Mouse (Mus musculus): ENCODE data around the gene Tenm2.

Tenm2 gene

DNA sequence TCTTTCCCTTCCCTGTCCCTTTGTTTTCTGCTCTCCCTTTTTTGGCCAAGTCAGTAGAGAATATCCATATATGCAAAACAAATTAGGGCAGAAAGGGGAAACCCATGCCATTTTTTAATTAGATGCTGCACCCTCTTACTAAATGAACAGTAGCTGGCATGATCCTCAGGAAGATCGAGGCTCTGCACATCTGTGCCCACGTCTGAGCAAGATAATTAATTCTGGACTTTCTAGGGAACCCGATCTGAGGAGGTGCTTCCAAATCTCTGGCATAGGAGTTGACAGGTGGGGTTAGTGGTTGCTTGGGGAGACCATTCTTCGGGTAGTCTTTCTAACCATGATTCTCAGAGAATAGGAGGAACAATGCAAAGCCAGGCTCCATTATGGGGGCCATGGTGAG lies 1182.3 kb downstream of the Tenm2 start:
- DNase-seq (ENCODE audit: low spot score), result no peak

- DNase-seq (ENCODE audit: low spot score), result no peak
These were observed 1183.2 kb downstream of the Tenm2 start for GRCm38 (mm10) chr11:36052598-36052997.

- DNase-seq (ENCODE audit: low spot score), result no peak
These were observed 1183.7 kb downstream of the Tenm2 start for GRCm38 (mm10) chr11:36052091-36052490.

- DNase-seq (ENCODE audit: low spot score), result no peak
These were observed 1186.2 kb downstream of the Tenm2 start for GRCm38 (mm10) chr11:36049547-36049946.

GRCm38 (mm10) chr11:36045681-36046276 lies 1190.0 kb downstream of the Tenm2 start:
- DNase-seq (ENCODE audit: low spot score), result peak; percentile 66

DNA sequence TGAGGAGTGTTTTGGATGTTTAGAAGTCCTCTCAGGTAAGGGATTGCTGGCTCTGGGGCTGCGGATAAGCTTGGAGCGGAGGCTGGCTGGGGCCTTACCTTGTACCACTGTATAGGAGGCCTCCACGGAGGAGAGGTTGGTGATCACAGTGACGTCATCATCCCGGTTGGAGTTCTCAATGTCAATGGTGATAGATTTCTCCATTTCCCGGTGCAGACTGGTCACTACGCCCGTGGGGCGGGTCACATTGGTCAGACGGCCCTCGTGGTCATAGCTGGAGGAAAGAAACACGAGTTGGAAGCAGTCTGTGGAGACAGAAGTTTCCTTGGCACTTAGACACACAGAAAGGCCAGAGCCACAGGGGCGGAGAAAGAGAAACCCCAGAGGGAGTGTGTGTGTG lies 1194.4 kb downstream of the Tenm2 start:
- no peak for DNase-seq (ENCODE audit: low spot score)

DNA sequence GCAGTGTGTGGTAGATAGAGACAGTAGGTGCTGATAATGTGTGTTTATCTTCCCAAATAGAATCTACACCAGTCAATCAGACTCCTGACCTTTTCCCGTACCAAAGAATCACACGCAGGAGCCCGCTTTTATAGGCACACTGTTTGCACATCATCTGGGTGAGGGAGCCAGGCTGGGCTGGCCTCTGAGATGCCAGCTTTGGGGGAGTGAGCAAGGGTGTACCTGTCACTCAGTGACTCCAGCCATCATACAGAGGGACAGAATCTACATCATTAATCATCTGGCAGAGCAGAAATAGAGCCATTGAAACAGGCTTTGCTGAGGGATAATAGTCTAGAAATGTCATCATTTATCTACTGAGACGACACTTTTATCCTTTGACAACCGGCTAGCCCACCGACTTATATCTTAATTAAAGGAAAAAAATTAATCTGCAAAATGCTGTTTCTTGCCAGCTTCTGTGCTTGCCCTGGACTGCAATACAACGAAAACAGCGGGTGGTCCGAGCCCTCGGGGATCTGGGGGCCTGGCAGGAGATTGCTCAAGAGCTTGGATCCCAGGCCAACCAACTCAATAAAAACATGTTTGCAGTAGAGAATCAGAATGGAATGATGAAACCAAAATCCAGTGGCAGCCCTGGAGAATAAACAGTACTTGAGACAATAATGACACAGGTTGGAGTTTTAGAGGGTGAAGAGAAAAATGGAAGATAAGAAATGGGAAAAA lies 1195.1 kb downstream of the Tenm2 start:
- no peak for DNase-seq (ENCODE audit: low spot score)

GRCm38 (mm10) chr11:36039825-36040224 lies 1195.9 kb downstream of the Tenm2 start:
- no peak for DNase-seq (ENCODE audit: low spot score)

- no peak for DNase-seq (ENCODE audit: low spot score)
These were observed 1197.4 kb downstream of the Tenm2 start for GRCm38 (mm10) chr11:36038386-36038785.

GRCm38 (mm10) chr11:36037311-36037710 lies 1198.5 kb downstream of the Tenm2 start:
- DNase-seq (ENCODE audit: low spot score), result no peak

GRCm38 (mm10) chr11:36036061-36036695 lies 1199.6 kb downstream of the Tenm2 start:
- DNase-seq (ENCODE audit: low spot score), result peak; percentile 18

DNA sequence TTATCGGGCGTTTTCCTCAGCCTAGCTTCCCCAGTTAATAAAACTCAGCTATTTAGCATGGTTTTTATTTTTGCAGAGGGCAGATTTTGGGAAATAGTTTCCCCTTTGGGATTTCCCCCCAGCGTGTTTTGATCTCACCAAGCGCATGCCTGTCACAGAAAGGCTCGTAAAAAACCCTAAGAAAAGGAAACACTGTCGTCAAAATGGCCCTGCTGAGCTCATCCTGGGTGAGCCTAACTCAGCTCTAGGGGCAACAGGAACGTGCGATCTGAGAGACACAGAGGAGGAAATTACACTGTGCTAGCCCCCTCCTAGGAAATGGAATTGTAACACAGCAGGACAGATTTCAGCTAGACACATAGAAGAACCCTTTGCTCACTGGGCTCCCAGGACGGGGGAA lies 1204.0 kb downstream of the Tenm2 start:
- no peak for DNase-seq (ENCODE audit: low spot score)

DNA sequence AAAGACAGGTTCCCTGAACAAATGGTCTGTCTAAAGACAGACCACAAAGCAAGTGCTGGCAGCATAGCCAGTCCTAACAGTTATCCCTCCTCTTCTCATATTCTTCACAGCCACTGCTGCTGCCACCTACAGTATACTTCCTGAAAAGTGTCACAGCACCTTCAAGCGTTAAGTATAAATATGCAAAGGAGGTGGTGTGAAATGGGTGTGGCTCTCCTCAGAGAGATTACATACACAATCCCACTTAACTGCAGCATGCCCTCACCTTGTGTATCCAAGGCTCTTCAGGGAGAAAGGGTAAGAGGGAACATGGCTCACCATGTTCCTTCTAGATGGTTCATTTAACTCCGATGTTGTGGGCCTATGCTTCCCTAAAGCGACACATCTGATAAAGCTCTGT lies 1215.8 kb downstream of the Tenm2 start:
- no peak for DNase-seq (ENCODE audit: low spot score)

DNA sequence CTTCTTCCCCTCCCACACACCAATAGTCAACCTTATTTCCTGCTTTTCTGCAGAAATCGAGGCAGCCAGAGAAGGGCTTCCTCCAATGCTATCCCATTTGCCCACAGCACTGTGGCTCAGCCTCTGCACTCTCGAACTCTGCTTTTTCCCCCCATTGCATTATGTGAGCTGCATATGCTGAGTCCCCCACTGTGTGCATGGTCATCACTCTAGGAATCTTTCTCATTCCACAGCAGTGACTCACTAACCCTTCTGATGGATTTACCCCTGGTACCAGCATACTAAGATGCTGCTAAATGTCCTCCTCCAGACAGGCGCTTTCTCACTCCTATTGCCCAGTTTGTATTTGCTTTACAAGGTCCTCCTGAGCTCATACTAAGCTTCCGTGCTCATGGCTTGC lies 1222.6 kb downstream of the Tenm2 start:
- DNase-seq (ENCODE audit: low spot score), result no peak

DNA sequence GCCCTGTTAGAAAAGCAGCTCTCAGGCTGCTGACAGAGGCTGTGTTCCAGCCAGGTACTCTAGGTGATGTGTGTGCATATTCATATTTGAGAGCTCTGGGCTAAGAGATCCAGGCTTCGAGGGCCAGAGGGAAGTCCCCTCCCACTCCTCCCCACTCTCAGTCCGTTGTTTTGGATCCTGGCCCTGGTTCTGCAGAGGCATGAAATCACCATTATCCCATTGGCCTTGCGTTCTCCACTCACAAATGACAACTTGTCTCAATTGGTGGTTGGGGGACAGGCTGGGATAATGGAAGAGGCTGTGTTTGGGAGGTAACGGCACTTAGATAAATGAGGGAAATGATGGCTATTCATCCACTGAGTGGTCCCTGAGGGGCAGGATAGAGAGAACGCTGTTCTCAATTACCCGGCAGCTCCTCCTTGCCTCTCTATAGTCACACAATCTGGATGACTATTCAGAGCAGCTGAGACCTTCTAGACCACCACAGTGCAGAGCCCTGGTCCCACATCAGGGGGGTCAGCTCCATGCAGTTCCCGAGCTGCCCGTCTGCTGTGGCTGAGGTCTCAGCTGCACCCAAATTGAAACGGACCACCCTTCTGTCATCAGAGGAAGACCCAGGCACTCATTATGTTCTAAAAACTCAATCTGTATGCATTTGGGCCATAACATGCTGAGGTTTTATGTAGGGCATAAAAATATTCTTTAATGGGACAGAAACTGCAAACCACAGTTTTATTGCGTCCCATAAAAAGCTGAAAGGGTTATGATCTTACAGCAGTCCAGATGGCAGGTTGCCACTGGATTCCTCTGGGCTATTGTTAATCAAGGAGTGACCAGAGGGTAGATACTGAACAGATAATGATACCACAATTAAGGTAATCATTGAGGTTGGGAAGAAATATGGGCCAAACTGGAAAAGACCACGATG lies 1226.2 kb downstream of the Tenm2 start:
- no peak for DNase-seq (ENCODE audit: low spot score)

DNA sequence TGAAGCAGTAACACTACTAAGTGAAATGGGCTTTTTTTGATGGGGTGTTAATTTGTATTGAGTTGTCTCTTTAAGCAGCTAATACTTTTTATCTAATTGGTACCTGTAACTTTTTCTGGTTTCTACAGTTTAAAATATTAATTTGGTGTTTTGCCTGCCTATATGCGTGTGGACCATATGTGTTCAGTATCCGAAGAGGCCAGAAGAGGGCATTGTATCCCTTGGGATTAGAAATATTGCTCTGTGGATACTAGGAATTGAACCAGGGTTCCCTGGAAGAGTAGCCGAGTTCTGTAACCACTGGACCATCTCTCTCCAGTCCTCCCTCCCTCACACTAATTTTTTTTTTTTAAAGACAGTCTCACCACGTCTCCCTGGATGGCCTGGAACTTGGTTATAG lies 1232.9 kb downstream of the Tenm2 start:
- no peak for DNase-seq (ENCODE audit: low spot score)

- peak; percentile 87 for DNase-seq (ENCODE audit: low spot score)
These were observed 1234.3 kb downstream of the Tenm2 start for GRCm38 (mm10) chr11:36001282-36001970.

DNA sequence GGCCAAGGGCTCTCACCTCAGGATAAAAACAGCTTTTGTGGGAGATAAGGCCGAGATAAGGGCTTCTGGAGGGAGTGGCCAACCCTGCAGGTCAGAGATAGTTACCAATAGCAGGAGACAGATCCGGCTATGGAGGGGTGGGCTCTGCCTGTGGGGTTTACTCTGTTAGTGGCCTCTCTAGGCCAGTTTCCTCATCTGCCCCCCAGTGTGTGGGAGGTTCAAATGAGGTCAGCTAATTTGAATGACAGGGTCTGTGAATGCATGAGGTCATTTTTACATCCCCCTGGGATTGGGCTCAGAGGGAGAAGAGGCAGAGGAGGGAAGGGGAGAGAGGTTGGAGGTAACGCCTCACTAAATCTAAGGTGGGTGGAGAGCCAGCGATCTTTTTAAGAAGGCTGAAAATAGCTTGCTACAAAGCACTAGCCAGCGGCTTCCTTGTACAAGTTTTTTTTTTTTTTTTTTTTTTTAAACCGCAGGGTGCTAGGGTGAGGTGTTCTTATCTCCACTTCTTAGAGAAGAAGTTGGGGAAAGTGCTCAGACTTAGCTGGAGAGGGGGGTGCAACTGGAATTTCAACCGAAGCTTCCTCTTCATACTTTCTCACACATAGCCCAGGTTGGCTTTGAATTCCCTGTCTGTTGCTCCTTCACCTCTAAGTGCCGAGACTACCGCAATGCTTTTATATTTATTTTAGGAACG lies 1235.0 kb downstream of the Tenm2 start:
- peak; percentile 65 for DNase-seq (ENCODE audit: low spot score)

- no peak for DNase-seq (ENCODE audit: low spot score)
These were observed 1235.7 kb downstream of the Tenm2 start for GRCm38 (mm10) chr11:36000038-36000437.

GRCm38 (mm10) chr11:35998048-35998447 lies 1237.7 kb downstream of the Tenm2 start:
- no peak for DNase-seq (ENCODE audit: low spot score)

- DNase-seq (ENCODE audit: low spot score), result no peak
These were observed 1240.5 kb downstream of the Tenm2 start for GRCm38 (mm10) chr11:35995310-35995709.
